Mouse (Mus musculus) embryonic facial prominence, embryonic 11.5 days (tissue): ENCODE results near the gene Tex48. TPM values are rescaled to one million over a fixed set of nuclear protein-coding genes. Genes with fewer than 3 reads are reported as not detected.

ENCODE experiments used
- ATAC-seq: fragments of 200-750 bp; cut with Nextera tagmentation; replicated peaks from 2 replicates; pipeline ENCODE4 v1.8.0; 2017; ENCODE audit warnings: low read depth; ENCODE audit not compliant: insufficient number of reproducible peaks, low FRiP score, low TSS enrichment
- DNase-seq: peaks from one replicate; pipeline ENCODE4 v3.0.0-alpha.2; 2015; ENCODE audit warnings: low spot score
- H3K27ac ChIP-seq: fragments of 300-500 bp; sonication (generic); replicated peaks from 2 replicates; pipeline ENCODE4 v1.5.1; 2014; ENCODE audit warnings: mild to moderate bottlenecking, low read depth, low read length, control low read depth
- H3K27me3 ChIP-seq: fragments of 300-500 bp; sonication (generic); 2 replicates; pipeline ENCODE4 v1.6.1; 2014; ENCODE audit warnings: mild to moderate bottlenecking, low read length, moderate library complexity, mixed read lengths; ENCODE audit not compliant: control insufficient read depth, insufficient read depth
- H3K36me3 ChIP-seq: fragments of 300-500 bp; sonication (generic); replicated peaks from 2 replicates; pipeline ENCODE4 v1.6.1; 2014; ENCODE audit warnings: low read depth, mild to moderate bottlenecking, low read length, moderate library complexity, mixed read lengths; ENCODE audit not compliant: control insufficient read depth, insufficient read depth
- H3K4me1 ChIP-seq: fragments of 300-500 bp; sonication (generic); 2 replicates; pipeline ENCODE4 v1.6.1; 2014; ENCODE audit warnings: low read length, mixed read lengths; ENCODE audit not compliant: control insufficient read depth, insufficient read depth
- H3K4me2 ChIP-seq: fragments of 300-500 bp; sonication (generic); 2 replicates; pipeline ENCODE4 v1.6.1; 2014; ENCODE audit warnings: low read depth, mild to moderate bottlenecking, control low read depth, low read length, moderate library complexity
- H3K4me3 ChIP-seq: fragments of 300-500 bp; sonication (generic); 2 replicates; pipeline ENCODE4 v1.5.1; 2014; ENCODE audit warnings: low read depth, low read length, control low read depth
- H3K9ac ChIP-seq: fragments of 300-500 bp; sonication (generic); replicated peaks from 2 replicates; pipeline ENCODE4 v1.6.1; 2014; ENCODE audit warnings: mild to moderate bottlenecking, control low read depth, low read length
- H3K9me3 ChIP-seq: fragments of 300-500 bp; sonication (generic); replicated peaks from 2 replicates; pipeline ENCODE4 v1.6.1; 2016; ENCODE audit warnings: mild to moderate bottlenecking, low read length, inconsistent platforms, mixed read lengths; ENCODE audit not compliant: control insufficient read depth
- WGBS: fragments of 180-500 bp; shearing (Covaris S2); extraction: QIAGEN DNeasy Blood & Tissue Kit; methylation state at CpG from one replicate; pipeline ENCODE4 v1.1.7; 2014; 5-methylcytosine and 5-hydroxymethylcytosine counted together
- polyA plus RNA-seq: library from polyadenylated mRNA; unstranded; fragments of >200 nt; fragmentation: Nextera tagmentation; extraction: Ambion mirVana; gene quantifications from 2 replicates; pipeline ENCODE4 v1.2.1, GENCODE M21; 2014

The Tex48 gene
- polyA plus RNA-seq, 1 experiment from 2014 or later = not detected

DNA sequence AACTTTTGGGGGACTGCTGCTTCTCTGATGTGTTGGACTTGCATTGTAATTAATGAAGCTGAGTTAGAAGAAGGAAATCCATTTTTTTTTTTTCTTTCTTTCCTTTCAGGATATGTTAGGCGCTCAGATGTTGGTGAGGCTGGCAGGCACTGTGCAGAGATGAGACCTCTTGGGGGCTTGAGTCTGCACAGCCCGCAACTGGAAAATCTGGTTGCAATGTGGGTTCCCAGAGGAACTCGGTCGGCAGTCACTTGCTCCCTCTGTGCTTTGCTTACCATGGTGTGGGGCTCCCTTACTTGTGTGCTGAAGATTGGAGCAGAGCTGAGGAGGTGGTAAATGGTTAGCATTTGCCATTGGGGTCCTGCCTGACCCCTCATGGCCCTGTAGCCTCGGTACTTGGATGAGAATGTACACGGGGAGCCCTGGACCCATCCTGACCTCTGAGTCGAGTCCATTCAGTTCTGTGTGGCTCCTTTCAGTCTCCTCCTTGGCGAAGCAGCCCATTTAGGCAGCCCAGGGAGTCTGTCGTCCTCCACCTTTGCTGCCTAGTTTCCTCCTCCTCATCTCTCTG lies 63.0 kb downstream of the Tex48 start:
- DNase-seq (peak; percentile 29), ATAC-seq (no peak)
- Histone ChIP-seq H3K4me2 (peak overlapping the region; percentile 87), H3K27me3 (no peaks in the 10 kb centered on the region), H3K27ac (no peak overlapping the region), H3K36me3 (no peaks in the 10 kb centered on the region), H3K9ac (peak overlapping the region; percentile 90), H3K4me1 (peaks cover 6% of the 10 kb centered on the region; the same call in 1 of the 2 replicates), H3K4me3 (peak overlapping the region; percentile 62), H3K9me3 (no peaks in the 10 kb centered on the region)
- 31% methylated on average over 9 of the region's 9 CpGs for whole genome bisulfite sequencing

DNA sequence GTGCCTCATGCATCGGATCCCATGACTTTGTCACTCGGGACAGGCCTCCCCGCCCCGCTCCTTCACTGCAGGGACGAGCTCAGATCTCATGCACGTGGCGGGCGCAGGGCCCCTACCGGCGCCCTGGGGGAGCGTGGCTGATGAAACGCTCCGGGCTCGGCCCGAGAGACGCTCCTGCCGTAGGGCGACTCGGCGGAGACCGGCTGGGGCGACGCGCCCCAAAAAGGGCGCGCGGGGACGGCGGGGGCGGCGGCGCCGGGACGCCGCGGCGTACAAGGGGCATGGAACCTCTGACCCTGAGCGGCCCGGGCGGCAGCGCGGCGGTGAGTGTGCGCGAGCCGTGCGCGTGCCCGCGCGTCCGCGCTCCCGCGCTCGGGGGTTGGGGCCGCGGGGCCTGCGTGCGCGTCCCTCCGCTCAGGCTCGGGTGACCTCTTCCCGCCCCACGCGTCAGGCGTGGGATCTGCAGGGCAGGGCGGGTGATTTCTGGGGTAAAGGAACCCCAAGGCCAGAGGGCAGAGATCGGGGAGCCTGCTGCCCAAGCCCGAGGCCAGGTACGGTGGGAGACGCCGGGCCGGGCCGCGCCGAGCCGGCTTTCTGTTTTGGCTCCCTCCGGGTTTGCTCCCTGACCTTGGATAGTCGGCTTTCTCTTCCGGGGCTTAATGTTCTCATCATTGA lies 63.7 kb downstream of the Tex48 start, which contains the start of gene Tmem268:
Gene Tmem268, plus strand, starts transcription at position 375 of the 675 bp plus-strand sequence.
- H3K9ac ChIP-seq = peak within 1 kb of the TSS; percentile 90
- DNase-seq = peak; percentile 79
- ATAC-seq = peak; percentile 79
- peak within 1 kb of the TSS; percentile 62 for H3K4me3 ChIP-seq
- no peaks in the 10 kb centered on the region for H3K9me3 ChIP-seq
- under 1% methylated on average over 79 of the region's 81 CpGs for WGBS
- H3K36me3 ChIP-seq = no peaks in the 10 kb centered on the region
- no peaks in the 10 kb centered on the region for H3K27me3 ChIP-seq
- peak within 1 kb of the TSS; percentile 87 for H3K4me2 ChIP-seq
- peak within 1 kb of the TSS; percentile 56; the same call in 1 of the 2 replicates for H3K27ac ChIP-seq
- H3K4me1 ChIP-seq = peaks cover 6% of the 10 kb centered on the region; the same call in 1 of the 2 replicates

DNA sequence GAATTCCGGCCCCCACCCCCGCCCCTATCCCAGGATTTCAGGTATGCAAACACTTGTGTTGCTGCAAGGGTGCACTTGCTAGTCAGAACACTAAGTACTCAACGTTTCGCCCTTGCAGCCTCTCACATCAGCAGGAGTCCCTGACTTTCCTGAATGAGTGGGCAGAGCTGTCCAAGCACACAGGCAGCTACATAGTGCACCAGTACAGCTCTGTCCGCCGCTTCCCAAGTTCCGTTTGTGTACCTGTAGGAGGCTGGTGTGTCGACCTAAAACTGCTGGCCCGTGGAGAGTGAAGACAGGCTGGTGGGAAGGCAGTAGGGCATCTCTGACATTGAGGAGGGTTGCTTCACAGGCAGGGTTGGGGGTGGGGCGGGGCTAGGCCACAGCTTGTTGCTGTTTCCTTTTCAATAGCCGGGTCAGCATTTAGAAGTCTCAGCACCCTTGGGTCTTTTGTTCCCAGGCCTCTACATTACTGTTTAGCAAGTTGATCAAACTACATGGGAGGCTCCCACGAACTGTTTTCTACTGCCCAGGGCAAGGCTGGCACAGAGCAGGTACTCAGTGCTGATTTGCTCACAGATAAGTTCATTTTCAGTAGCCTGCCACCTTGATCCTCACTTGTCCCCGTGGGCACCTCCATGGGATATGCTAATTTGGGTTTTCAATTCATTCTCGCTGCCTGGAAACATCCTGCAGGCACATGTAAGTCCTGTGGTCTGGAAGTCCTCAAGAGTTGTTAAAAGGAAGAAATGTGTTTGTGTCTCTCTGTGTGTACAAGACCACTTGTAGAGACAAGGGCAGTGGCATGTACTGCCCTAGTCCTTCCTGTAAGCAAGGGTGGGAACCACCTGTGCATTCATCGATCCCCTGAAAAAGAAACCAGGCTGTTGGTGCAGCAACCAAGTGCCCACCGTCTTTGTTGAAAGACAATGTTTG lies 64.8 kb downstream of the Tex48 start:
- DNase-seq = no peak
- H3K27ac ChIP-seq = no peak overlapping the region

More for the DNA sequence above, 64.8 kb downstream of the Tex48 start:
- ATAC-seq = no peak
- Histone ChIP-seq H3K9ac (no peak overlapping the region; the same call in 1 of the 2 replicates), H3K27me3 (no peaks in the 10 kb centered on the region), H3K4me2 (no peak overlapping the region), H3K4me3 (no peak overlapping the region), H3K9me3 (no peaks in the 10 kb centered on the region), H3K36me3 (no peaks in the 10 kb centered on the region; the same call in none of the 2 replicates), H3K4me1 (peaks cover 6% of the 10 kb centered on the region; the same call in 1 of the 2 replicates)
- 23% methylated on average over 16 of the region's 16 CpGs for WGBS

Other genes starting within 250 kb of the Tex48 start
- gene Akna, start 219.1 kb downstream of the Tex48 start, polyA plus RNA-seq = 5.2 and 6.2 TPM in 2 replicates
- 3.8 and 4.6 TPM in 2 replicates for gene Whrn, start 126.4 kb downstream of the Tex48 start, polyA plus RNA-seq
- 353 and 362 TPM in 2 replicates for gene Atp6v1g1, start 77.7 kb downstream of the Tex48 start, polyA plus RNA-seq
- gene Tmem268, start 63.6 kb downstream of the Tex48 start, polyA plus RNA-seq = 7.5 and 7.8 TPM in 2 replicates
- not detected in 2 replicates for gene Gm11213, start 17.2 kb downstream of the Tex48 start, polyA plus RNA-seq
- gene Gm11214, start 41.0 kb upstream of the Tex48 start, polyA plus RNA-seq = not detected in 2 replicates
- gene Tnfsf15, start 122.7 kb upstream of the Tex48 start, polyA plus RNA-seq = 0.06 TPM in 1 of 2 replicates, not detected in the other
- not detected in 2 replicates for gene Tnfsf8, start 238.9 kb upstream of the Tex48 start, polyA plus RNA-seq